Mouse (Mus musculus): Measurements from ENCODE around the gene Serpinf2. TPM values are rescaled to one million over a fixed set of nuclear protein-coding genes. Genes with fewer than 3 reads are reported as not detected.
A peak's percentile ranks its signal among the peaks of the same experiment; 100 is the strongest.

Serpinf2 gene
- polyA plus RNA-seq, 1 experiment from 2014 or later: 47.2 TPM

DNA sequence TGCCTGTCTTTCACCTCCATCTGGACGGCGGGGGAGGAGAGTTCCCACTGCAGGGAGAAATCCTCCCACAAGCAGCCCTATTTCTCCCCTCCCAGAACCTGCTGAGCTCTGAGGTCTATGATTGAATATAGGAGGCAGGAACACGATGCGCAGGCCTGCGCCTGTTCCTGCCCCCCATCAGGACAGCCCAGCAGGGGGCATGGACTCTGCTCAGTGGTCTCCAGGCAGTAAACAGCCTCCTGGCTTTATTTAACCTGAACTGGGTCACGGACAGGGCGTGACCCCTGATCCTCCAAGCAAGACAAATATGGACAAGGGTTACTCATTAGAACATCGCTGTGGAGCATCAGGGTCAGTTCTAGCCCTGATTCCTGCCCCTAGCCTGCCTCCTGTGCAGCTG, 4.3 kb upstream of the Serpinf2 start:
- ATAC-seq (replicated peaks; ENCODE audit: low FRiP score): peak; percentile 75
- Histone ChIP-seq H3K4me2 (no peak overlapping the region), H3K9me3 (replicated peaks) (no peaks in the 10 kb centered on the region), H3K9ac (no peak overlapping the region), H3K4me3 (replicated peaks) (no peak overlapping the region), H3K27me3 (no peaks in the 10 kb centered on the region), H3K4me1 (peaks cover 12% of the 10 kb centered on the region), H3K27ac (peak overlapping the region; percentile 34; the same call in 1 of the 2 replicates), H3K36me3 (peaks cover 44% of the 10 kb centered on the region)
- 37% methylated on average over 8 of the region's 8 CpGs for WGBS

GRCm38 (mm10) chr11:75441601-75442000, 2.2 kb upstream of the Serpinf2 start:
- no peak overlapping the region for H3K9ac ChIP-seq
- 88% methylated on average over 16 of the region's 16 CpGs for whole genome bisulfite sequencing
- H3K27me3 ChIP-seq: no peaks in the 10 kb centered on the region
- H3K9me3 ChIP-seq (replicated peaks): no peaks in the 10 kb centered on the region
- no peak overlapping the region for H3K4me3 ChIP-seq (replicated peaks)
- H3K4me1 ChIP-seq: peaks cover 12% of the 10 kb centered on the region
- H3K36me3 ChIP-seq: peaks cover 24% of the 10 kb centered on the region
- ATAC-seq (replicated peaks; ENCODE audit: low FRiP score): no peak
- no peak overlapping the region for H3K27ac ChIP-seq
- H3K4me2 ChIP-seq: no peak overlapping the region

GRCm38 (mm10) chr11:75441034-75441433, 1.6 kb upstream of the Serpinf2 start:
- Histone ChIP-seq H3K4me1 (peaks cover 12% of the 10 kb centered on the region), H3K4me2 (no peak overlapping the region), H3K36me3 (peaks cover 24% of the 10 kb centered on the region), H3K9me3 (replicated peaks) (no peaks in the 10 kb centered on the region), H3K27me3 (no peaks in the 10 kb centered on the region), H3K9ac (no peak overlapping the region), H3K4me3 (replicated peaks) (no peak overlapping the region), H3K27ac (no peak overlapping the region)
- no peak for ATAC-seq (replicated peaks; ENCODE audit: low FRiP score)
- WGBS: 81% methylated on average over 7 of the region's 7 CpGs

DNA sequence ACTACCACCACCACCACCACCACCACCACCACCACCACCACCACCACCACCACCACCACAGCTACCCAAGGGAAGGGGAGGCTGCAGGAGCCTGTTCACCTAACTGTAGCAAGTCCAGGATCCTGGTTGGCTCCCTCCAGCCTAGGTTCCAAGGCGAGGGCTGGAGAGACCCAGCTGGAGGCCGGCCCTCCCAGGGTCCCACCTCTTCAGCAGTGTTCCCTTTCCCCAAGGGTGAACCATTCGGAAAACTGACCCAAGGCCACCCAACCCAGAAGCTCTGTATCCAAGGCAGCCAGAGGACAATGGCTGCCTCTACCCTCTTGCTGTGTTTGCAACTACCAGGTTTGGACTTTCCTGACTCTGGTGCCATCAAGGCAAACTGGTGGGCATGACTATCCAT, 560 bp upstream of the Serpinf2 start:
- H3K27ac ChIP-seq: no peak overlapping the region
- no peak overlapping the region for H3K4me2 ChIP-seq
- WGBS: 85% methylated on average over 3 of the region's 3 CpGs
- H3K36me3 ChIP-seq: peaks cover 13% of the 10 kb centered on the region
- H3K27me3 ChIP-seq: no peaks in the 10 kb centered on the region
- H3K4me1 ChIP-seq: peaks cover 12% of the 10 kb centered on the region
- ATAC-seq (replicated peaks; ENCODE audit: low FRiP score): no peak
- no peak overlapping the region for H3K9ac ChIP-seq
- H3K4me3 ChIP-seq (replicated peaks): no peak overlapping the region
- H3K9me3 ChIP-seq (replicated peaks): no peaks in the 10 kb centered on the region

DNA sequence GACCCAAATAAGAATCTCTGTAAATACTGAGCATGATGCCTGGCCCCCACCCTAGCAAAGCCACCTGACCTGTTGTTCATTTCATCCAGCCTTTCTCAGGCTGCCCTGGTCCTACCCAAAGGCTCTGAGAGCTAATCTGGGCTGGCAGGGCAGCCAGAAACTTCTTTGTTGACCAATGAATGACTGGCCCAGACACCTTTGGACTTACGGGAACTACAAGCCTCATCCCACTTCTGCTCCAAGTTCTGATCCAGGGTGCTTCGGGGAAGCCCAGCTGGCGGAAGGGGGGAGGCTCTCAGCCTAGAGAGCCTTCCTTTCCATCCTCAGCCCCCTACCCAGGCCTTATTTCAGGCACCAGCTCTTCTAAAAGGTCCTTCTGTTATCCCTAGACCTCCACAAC, 587 bp downstream of the Serpinf2 start:
- H3K4me3 ChIP-seq (replicated peaks): no peak overlapping the region
- 91% methylated on average over 3 of the region's 3 CpGs for WGBS

DNA sequence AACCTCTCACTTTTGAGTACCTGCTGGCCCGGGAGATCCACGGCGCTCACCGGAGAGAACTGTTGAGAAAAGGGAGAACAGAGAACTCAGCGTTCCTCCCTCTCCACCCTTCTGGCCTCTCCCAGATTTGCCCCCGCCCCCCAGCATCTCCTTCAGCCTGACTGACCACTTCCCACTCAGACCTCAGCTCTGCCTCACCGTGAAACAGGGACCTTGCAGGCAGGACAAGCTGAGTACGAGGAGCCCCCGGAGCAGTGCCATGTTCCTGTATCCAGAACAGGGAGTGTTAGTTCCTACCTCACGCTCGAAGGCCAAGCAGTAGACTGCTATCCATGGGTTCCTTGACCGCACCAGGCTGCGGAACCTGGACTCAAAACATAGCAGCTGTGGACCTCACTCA, 1.2 kb downstream of the Serpinf2 start:
- Histone ChIP-seq H3K4me3 (replicated peaks) (no peak overlapping the region), H3K27ac (no peak overlapping the region), H3K36me3 (peaks cover 13% of the 10 kb centered on the region; the same call in 1 of the 2 replicates), H3K4me2 (no peak overlapping the region), H3K9me3 (replicated peaks) (no peaks in the 10 kb centered on the region), H3K27me3 (no peaks in the 10 kb centered on the region), H3K9ac (no peak overlapping the region), H3K4me1 (no peaks in the 10 kb centered on the region)
- no peak for ATAC-seq (replicated peaks; ENCODE audit: low FRiP score)
- WGBS: 82% methylated on average over 13 of the region's 13 CpGs

More for the DNA sequence above, 587 bp downstream of the Serpinf2 start:
- no peaks in the 10 kb centered on the region for H3K9me3 ChIP-seq (replicated peaks)
- H3K4me1 ChIP-seq: peaks cover 4% of the 10 kb centered on the region
- no peak overlapping the region for H3K27ac ChIP-seq
- peaks cover 13% of the 10 kb centered on the region; the same call in 1 of the 2 replicates for H3K36me3 ChIP-seq
- ATAC-seq (replicated peaks; ENCODE audit: low FRiP score): no peak
- no peak overlapping the region for H3K9ac ChIP-seq
- peak overlapping the region; percentile 19; the same call in 1 of the 2 replicates for H3K4me2 ChIP-seq
- no peaks in the 10 kb centered on the region for H3K27me3 ChIP-seq

GRCm38 (mm10) chr11:75434138-75434537, 5.3 kb downstream of the Serpinf2 start:
- 90% methylated on average over 5 of the region's 5 CpGs for WGBS
- Histone ChIP-seq H3K4me3 (replicated peaks) (no peak overlapping the region), H3K36me3 (no peaks in the 10 kb centered on the region), H3K27ac (no peak overlapping the region), H3K27me3 (no peaks in the 10 kb centered on the region), H3K9ac (no peak overlapping the region), H3K9me3 (replicated peaks) (no peaks in the 10 kb centered on the region), H3K4me2 (no peak overlapping the region), H3K4me1 (no peaks in the 10 kb centered on the region)
- no peak for ATAC-seq (replicated peaks; ENCODE audit: low FRiP score)

- WGBS: 78% methylated on average over 11 of the region's 11 CpGs
- H3K9me3 ChIP-seq (replicated peaks): no peaks in the 10 kb centered on the region
- ATAC-seq (replicated peaks; ENCODE audit: low FRiP score): no peak
Observed at GRCm38 (mm10) chr11:75431307-75431706, 8.1 kb downstream of the Serpinf2 start.

DNA sequence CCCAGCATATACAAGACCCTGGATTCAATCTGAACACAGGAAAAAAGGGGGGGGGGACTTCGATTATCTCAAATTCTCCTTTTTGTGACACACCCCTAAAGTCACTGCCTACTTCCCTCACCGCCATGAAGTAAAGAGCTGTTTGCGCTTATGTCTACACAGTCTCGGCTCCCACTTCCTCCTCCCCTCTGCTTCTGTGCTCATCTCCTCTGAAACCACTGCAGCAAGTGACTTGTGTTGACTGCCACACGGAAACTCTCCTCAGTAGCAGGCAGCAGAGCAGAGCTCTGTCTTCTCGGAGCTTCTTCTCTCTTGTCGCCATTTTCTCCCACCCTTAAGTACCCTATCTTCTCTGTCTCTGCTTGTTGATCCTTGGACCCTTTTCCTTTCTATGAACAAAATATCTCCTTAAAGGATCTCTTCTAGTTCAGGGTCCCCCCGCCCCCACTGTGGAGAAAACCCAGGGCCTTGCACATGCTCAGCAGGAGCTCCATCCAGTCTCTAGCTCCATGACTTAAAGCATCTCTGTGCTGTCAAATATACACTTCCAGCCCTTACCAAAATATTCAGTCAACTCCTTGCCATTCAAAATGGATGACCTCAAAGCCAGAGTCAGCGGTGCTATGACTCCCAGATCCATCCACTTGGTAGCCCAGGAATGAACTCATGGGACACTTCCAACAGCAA, 10.2 kb downstream of the Serpinf2 start:
- Histone ChIP-seq H3K27me3 (no peaks in the 10 kb centered on the region), H3K9me3 (replicated peaks) (no peaks in the 10 kb centered on the region), H3K4me2 (no peak overlapping the region), H3K36me3 (no peaks in the 10 kb centered on the region), H3K4me1 (no peaks in the 10 kb centered on the region), H3K27ac (no peak overlapping the region), H3K9ac (no peak overlapping the region), H3K4me3 (replicated peaks) (no peak overlapping the region)
- WGBS: 86% methylated on average over 9 of the region's 9 CpGs
- no peak for ATAC-seq (replicated peaks; ENCODE audit: low FRiP score)

More at GRCm38 (mm10) chr11:75431307-75431706, 8.1 kb downstream of the Serpinf2 start:
- Histone ChIP-seq H3K4me2 (no peak overlapping the region), H3K36me3 (no peaks in the 10 kb centered on the region), H3K4me3 (replicated peaks) (no peak overlapping the region), H3K27me3 (no peaks in the 10 kb centered on the region), H3K9ac (no peak overlapping the region), H3K4me1 (no peaks in the 10 kb centered on the region), H3K27ac (no peak overlapping the region)

DNA sequence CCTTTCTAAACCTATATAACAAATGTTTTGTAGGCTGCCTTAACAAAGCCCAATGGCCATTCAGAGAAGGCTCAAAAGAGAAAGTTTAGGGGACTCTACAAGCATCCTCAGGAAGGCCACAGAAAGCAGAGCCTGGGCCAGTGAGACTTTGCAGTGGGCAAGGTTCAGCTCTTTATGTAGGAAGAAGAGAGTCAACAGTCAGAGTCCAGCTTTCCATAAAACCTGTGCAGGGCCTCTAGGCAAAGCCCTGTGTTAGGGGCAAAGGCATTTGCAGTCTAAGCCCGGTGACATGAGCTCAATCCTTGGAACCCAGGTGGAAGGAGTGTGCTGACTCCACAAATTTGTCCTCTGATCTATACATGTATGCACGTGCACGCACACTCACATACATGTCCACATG, 14.9 kb downstream of the Serpinf2 start:
- H3K27me3 ChIP-seq: no peaks in the 10 kb centered on the region
- no peaks in the 10 kb centered on the region for H3K36me3 ChIP-seq
- no peak overlapping the region; the same call in 1 of the 2 replicates for H3K27ac ChIP-seq
- H3K4me3 ChIP-seq (replicated peaks): no peak overlapping the region
- ATAC-seq (replicated peaks; ENCODE audit: low FRiP score): no peak
- H3K4me1 ChIP-seq: peaks cover 28% of the 10 kb centered on the region
- no peaks in the 10 kb centered on the region for H3K9me3 ChIP-seq (replicated peaks)
- WGBS: 92% methylated on average over 3 of the region's 3 CpGs
- no peak overlapping the region for H3K9ac ChIP-seq
- no peak overlapping the region for H3K4me2 ChIP-seq

DNA sequence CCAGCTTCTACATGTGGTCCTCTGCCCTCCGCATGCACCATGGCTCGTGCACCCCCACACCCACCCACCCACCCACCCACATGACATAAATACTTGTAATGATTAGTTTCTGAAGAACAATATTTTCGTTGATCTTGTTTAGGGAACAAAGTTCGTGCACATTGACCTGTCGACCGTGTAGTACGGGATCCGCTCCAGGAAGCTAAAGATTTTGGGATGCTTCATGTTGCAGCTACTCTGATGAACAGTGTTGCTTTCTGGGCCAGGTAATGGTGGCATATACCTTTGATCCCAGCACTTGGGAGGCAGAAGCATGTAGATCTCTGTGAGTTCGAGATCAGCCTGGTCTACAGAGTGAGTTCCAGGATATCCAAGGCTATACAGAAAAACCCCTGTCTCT, 15.4 kb downstream of the Serpinf2 start:
- Histone ChIP-seq H3K27ac (no peak overlapping the region), H3K4me1 (peaks cover 28% of the 10 kb centered on the region), H3K9ac (no peak overlapping the region), H3K27me3 (no peaks in the 10 kb centered on the region), H3K9me3 (replicated peaks) (no peaks in the 10 kb centered on the region), H3K4me2 (no peak overlapping the region), H3K4me3 (replicated peaks) (no peak overlapping the region), H3K36me3 (no peaks in the 10 kb centered on the region)
- no peak for ATAC-seq (replicated peaks; ENCODE audit: low FRiP score)
- WGBS: 88% methylated on average over 9 of the region's 9 CpGs

- no peaks in the 10 kb centered on the region for H3K36me3 ChIP-seq
- H3K4me3 ChIP-seq (replicated peaks): no peak overlapping the region
- no peaks in the 10 kb centered on the region for H3K9me3 ChIP-seq (replicated peaks)
- ATAC-seq (replicated peaks; ENCODE audit: low FRiP score): no peak
- 92% methylated on average over 3 of the region's 3 CpGs for WGBS
- H3K4me2 ChIP-seq: no peak overlapping the region
- no peak overlapping the region for H3K27ac ChIP-seq
- no peak overlapping the region for H3K9ac ChIP-seq
- H3K27me3 ChIP-seq: no peaks in the 10 kb centered on the region
- H3K4me1 ChIP-seq: peaks cover 28% of the 10 kb centered on the region
Observed at GRCm38 (mm10) chr11:75423091-75423490, 16.3 kb downstream of the Serpinf2 start.
